Mouse (Mus musculus) frontal cortex, postnatal 14 days (tissue): Measurements from ENCODE around the gene 2310046K23Rik.
"Not testable (repeated sequence)": the region's sequence is repeated elsewhere in the genome, so short reads cannot be mapped to it uniquely, and the experiment has no call there.

Source experiments
- DNase-seq, 2 experiments: peaks; one replicate each; pipeline ENCODE4 v3.0.0; 2022; ENCODE audit warnings: low spot score in 2 of 2

Gene 2310046K23Rik

DNA sequence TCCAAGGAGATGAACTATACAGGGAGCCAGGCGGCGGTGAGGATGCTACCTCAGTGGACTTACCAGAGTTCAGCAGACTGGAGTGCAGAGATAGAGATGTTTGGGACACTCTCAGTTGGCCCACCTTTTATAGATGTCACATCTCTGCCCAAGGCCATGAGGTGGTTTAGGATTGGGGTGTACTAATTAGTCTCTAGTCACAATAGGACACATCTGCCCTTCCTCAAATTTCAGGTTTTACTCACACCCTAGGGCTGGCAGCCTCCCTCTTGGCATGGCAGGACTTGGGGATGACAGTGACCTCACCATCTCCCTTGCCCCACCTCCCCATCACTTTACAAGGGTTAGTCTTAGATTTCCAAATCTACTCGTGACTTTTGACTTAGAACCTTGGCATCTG, at the start of gene 2310046K23Rik:
2310046K23Rik (minus strand) TSS at position 101 of the 400 bp plus-strand sequence.
- no peak for DNase-seq

DNA sequence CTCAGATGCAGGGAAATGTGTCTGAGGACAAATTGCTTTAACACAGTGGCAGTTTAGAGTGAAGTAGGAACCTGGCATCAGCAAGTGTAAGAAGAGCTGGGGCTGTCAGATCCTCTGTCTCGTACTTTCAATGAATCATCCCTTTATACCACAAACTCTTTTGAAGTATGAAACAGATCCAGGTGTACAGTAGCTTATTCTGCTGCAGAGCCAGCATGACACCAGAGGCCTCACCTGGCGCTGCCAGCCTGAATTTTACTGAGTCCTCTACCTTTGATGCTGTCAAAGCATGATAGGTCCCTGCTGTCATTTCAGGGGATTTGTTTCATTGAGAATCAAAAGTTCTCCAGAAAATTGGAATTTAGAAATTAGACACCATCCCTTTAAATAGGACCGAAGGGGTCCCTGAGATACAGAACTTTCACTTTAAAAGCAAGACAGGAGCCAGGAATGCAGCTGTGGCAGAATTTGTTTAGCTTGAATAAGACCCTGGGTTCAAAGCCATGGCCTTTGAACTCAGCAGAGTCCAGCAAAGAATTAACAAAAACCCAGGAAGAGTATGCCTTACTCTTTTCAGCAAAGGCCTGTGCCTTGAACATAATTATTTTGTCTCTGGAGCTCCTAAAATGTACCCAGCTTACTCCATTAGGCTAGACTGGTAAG, 49.0 kb upstream of the 2310046K23Rik start:
- DNase-seq: no peak

DNA sequence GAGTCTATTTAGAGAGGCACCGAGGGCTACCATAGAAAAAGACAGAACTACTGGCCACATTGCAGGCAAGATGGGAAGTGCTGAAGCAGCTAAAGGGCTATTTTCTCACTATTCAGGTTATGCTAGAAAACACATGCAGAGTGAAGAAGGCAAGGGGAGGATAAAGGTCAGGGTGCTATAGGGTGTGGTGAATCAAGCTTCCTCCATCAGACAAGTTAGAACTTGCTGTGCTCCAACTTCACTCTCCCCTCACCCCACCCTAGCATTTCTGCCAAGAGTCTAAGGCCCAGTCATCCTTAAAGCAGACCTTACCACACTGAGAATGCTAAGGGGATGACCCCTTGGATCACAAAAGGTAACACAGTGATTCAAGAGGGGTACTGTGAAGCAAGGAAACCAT, 45.2 kb upstream of the 2310046K23Rik start:
- no peak for DNase-seq

DNA sequence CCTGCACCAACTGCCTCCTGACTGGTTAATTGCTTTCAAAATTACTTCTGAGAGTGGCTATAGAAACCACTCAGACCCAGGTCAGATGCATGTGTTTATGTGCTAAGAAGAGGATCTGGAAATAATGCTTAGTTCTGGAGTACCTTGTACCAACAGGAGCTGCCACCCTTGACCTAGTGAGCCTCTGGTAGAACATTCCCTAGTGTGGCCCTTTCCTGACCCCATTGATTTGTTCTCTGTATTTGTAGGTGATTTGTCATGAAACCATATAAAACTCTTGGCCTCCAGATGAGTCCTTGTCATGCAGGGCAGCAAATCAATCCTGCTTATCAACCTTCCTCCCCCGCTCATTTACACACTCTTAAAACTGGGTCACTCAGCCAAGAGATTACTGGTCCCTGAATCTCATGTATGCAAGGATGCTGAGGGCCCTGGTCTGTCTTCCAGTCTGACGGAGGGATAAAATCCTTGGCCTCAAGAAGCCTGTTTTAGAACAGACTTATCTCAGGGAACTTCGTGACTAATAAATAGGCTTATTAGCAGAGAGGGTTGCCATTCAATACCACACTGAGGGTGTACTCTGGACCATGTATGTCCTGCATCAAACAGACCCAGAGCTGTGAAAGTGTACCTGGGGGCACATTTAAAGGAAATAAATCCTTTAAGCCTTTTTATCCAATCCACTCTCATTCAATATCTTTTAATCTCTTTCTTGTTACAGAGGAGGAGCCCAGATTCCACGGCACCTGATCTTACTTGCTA, 44.5 kb upstream of the 2310046K23Rik start:
- DNase-seq: no peak

DNA sequence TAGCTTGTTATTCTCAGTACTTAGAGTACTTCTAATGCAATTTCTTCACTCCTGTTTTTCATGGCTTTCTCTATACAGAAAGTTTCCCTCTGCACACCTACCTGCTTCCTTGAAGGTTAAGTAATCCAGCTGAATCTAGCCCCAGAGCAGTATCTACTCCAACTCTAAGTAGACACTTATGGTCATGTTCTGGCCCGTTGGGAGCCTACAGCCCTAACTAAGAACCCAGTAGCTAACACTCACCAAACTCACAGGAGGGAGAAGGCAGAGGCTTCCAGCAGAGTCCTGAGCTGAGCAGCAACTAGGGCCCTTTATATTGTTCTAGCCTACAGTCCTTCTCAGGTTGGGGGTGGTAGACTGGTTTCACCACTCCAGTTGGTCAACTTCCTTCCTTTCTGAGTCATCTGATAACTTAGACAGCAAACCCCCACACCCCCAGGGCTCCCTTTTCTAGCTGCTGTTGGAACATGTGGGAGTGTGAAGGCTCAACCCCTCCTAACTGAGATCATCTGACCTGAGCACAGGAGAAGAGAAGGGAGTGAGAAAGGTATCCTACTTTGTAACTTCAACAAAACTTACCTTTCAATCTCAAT, 39.2 kb upstream of the 2310046K23Rik start, which contains the start of gene Ivl:
Ivl (minus strand) TSS at position 287 of the 593 bp plus-strand sequence.
- no peak for DNase-seq

DNA sequence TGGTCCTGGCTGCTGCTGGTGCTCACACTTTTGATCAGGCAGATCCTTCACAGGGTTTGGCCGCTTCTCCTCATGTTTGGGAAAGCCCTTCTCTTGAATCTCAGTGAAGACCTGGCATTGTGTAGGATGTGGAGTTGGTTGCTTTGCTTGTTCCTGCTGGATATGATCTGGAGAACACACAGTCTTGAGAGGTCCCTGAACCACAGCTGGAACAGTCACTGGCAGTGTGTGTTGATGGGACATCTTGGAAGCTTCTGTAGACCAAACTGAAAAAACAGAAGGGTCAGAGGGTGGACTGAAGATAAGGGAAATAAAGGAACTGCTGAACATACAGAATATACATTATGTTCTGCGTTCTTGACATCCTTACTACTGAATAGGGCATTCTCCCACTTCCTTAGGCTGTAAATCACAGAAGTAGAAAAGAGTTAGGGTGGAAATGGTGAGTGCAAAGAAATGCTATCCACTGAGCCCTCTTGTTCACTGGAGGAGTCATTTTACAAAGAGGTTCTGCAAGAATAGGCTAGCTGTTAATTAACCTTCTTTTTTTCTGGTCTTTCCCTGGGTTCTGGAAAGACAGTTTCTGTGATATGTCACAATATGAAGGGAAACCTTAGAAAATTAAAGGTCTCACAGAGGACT, 38.3 kb upstream of the 2310046K23Rik start:
- no peak for DNase-seq

DNA sequence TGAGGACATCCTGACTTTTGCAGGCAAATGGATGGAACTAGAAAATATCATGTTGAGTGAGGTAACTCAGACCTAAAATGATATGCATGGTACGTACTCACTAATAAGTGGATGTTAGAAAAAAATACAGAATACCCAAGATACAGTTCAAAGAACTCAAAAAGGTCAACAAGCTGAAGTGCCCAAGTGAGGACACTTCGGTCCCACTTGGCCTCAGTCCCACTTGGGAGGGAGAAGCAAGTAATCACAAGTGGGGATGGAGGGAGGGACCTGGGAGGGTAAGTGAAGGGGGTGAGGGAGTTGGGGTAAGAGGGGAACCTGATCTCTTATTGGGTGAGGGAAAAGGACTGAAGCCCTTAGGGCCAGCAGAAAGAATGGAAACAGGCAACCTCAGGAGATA, 34.4 kb upstream of the 2310046K23Rik start:
- no peak for DNase-seq

DNA sequence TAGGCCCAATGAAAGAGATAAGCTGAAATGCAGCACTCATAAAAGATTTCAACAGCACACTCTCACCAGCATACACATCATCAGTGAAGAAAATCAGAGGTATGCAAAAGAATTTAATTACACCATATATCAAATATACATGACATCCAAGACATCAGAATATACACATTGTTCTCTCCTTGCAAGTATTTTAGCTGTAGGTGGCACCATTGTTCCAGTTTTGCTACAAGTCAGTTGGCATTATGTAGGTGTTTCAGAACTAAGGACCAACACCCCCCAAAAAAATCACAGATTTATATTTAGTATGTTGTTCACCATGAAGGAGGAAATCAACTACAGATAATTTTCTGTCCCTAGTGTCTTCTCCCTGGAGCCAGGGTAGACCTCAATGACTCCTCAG, 31.1 kb upstream of the 2310046K23Rik start:
- DNase-seq: no peak

DNA sequence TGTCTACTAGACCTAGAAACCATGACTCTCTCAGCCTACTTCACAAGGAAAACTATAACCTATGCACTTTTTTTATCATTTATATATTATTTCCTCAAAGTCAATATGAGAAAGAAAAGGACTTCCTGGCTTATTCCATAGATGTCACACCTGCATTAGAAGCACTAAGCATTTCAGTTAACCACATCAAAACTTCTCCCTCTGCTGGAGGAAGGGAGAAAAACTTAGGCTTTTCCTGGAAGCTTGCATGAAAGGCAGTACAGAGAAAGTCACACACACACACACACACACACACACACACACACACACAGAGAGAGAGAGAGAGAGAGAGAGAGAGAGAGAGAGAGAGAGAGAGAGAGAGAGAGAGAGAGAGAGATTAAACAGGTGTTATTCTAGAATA, 22.0 kb downstream of the 2310046K23Rik start:
- DNase-seq: no peak

DNA sequence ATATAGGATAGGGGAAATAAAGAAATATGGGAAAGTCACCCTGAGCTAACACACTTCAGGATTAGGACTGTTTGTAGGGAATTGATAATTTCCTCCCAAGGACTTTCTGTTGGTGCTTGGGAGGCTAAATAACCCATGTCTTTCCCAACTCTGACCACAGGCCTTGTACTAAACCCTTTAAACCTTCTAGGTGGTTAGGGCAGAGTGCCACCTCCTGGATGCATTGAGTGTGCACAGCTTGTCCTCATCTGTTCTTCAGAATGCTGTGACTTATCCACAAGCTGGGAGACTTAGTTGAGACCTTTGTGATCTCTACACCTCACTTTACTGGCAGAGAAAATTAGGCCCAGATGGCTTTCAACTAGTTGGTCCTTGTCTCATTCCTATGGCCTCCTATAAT, 23.5 kb downstream of the 2310046K23Rik start:
- no peak for DNase-seq

DNA sequence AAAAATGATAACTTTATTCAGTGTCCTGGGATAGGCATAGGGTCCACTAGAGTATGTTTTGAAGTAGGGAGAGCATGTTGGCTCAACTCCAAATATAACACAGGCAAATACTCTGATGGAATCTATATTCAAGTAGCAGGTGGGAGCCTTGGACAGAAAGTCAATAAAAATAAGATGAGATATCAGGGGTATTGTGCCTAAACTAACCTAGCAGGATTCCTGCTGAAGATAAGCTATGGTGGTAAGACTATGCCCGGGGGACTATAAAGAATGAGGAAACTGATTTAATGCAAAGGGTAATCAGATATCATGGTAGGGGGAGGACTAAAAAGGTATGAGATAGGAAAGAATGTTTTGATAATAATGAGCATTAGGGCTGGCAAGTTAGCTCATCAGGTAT, 26.1 kb downstream of the 2310046K23Rik start:
- no peak for DNase-seq

DNA sequence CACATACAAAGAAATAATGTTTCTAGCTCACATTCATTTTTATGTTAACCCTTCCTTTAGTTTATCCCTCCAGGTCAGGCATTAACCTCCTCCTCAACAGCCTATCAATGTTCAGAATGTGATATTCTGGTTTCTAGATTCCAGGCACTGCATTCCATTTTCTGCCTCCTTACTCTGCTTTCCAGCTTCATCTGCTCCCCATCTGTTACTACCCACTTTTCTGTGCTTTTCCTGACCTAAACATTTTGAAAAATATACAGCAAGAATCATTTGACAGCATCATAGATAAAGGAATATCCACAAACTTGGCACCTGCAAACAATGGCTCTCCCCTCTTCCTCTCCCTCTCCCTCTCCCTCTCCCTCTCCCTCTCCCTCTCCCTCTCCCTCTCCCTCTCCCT, 30.8 kb downstream of the 2310046K23Rik start:
- DNase-seq: no peak

DNA sequence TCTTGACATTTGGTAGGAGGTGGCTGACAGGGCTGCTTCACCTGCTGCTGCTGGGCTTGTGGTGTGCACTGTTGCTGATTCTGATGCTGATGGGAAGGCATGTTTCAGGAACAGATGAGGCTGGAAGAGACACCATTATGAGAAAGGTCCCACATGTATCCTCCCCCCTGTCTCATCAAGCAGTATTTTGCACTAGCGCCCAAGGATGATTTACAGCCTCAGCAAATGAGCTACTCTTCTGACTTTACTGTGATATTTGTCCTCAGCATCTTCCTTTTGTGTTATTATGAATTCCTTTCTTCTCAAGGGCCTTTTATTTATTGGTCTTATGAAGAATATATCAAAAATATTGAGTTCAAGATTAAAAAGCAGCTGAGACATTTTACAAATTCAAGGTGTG, 33.9 kb downstream of the 2310046K23Rik start, which contains the start of gene Sprr4:
Sprr4 (minus strand) TSS at position 101 of the 400 bp plus-strand sequence.
- DNase-seq: no peak

DNA sequence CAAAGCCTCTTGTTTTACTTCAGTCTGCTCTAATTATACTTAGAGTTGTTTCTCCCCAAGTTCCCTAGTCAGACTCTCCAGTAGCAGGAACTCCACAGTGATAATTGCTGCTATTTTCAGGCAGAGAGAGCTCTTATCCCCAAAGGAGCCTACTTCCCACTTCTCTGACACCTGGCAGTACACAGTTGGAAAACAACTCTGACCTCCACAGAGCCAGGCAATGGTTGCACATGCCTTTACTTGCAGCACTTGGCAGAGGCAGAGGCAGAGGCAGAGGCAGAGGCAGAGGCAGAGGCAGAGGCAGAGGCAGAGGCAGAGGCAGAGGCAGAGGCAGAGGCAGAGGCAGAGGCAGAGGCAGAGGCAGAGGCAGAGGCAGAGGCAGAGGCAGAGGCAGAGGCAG, 44.0 kb downstream of the 2310046K23Rik start:
- not testable (repeated sequence) for DNase-seq

DNA sequence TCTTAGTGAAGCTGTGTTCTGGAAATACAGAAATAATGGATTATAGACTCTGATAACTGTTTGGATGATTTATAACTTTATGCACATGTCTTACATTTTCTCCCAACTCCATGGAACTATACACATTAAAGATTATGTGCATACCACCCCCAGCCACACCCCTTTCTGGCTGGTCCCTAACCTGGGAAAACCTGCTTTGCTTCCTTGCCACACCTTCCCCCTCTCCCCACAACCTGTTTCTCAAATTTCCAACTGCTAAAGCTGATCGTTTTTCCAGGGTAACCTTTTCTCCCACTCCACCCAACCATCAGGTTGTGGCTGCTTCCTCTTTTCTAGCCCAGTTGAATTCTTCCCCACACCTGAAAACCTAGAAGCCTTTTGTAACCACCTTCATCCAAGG, 48.0 kb downstream of the 2310046K23Rik start:
- no peak for DNase-seq

DNA sequence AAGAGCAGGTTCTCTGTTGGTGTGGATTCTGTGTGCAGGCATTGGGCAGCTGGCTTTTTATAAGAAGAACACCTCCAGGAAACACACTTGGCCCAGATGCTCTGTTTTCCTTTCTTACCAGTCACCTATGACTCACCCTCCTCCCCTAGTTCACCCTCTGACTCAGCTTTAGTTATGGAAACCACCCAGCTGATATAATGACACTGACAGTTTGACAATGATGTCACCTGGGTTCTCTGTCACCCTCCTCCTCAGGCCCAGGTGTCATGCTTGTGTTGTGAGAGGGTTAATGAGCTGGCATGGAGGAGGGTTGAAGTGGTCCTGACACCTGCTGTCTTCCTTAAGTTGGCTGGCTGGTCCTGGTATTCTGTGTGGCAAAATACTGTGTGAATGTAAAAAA, 48.4 kb downstream of the 2310046K23Rik start, which contains the start of gene Sprr1a:
Sprr1a (minus strand) TSS at position 33 of the 400 bp plus-strand sequence.
- DNase-seq: no peak
